Mouse (Mus musculus): ENCODE measurements around the gene Ttc29. TPM values are rescaled to one million over a fixed set of nuclear protein-coding genes. Genes with fewer than 3 reads are reported as not detected.

The Ttc29 gene
- polyA plus RNA-seq, 1 experiment from 2014 or later: 1.2 TPM

- ATAC-seq (ENCODE audit: low FRiP score): peak; percentile 24; the same call in 1 of the 2 replicates
Observed at GRCm38 (mm10) chr8:78427769-78428130, 214.7 kb downstream of the Ttc29 start.

GRCm38 (mm10) chr8:78428148-78428547, 215.1 kb downstream of the Ttc29 start:
- Histone ChIP-seq H3K27ac (peak overlapping the region; percentile 70), H3K4me1 (peaks cover 17% of the 10 kb centered on the region), H3K9ac (no peak overlapping the region), H3K9me3 (replicated peaks) (no peaks in the 10 kb centered on the region), H3K27me3 (peaks cover 83% of the 10 kb centered on the region), H3K36me3 (no peaks in the 10 kb centered on the region), H3K4me2 (replicated peaks) (peak overlapping the region; percentile 48; the same call in 1 of the 2 replicates), H3K4me3 (no peak overlapping the region)
- ATAC-seq (ENCODE audit: low FRiP score): peak; percentile 29; the same call in 1 of the 2 replicates
- WGBS: 3% methylated on average over 11 of the region's 11 CpGs

More at GRCm38 (mm10) chr8:78427769-78428130, 214.7 kb downstream of the Ttc29 start:
- peak overlapping the region; percentile 48 for H3K4me2 ChIP-seq (replicated peaks)
- peaks cover 17% of the 10 kb centered on the region for H3K4me1 ChIP-seq
- peak overlapping the region; percentile 79 for H3K27ac ChIP-seq
- H3K9ac ChIP-seq: 0 out of 2 replicates have a peak overlapping the region, but pooled peaks have one; percentile 14
- WGBS: under 1% methylated on average over 8 of the region's 8 CpGs
- no peaks in the 10 kb centered on the region for H3K9me3 ChIP-seq (replicated peaks)
- peak overlapping the region; percentile 23; the same call in 1 of the 2 replicates for H3K4me3 ChIP-seq
- H3K36me3 ChIP-seq: no peaks in the 10 kb centered on the region
- H3K27me3 ChIP-seq: peaks cover 86% of the 10 kb centered on the region

GRCm38 (mm10) chr8:78431356-78431755, 218.3 kb downstream of the Ttc29 start:
- peaks cover 29% of the 10 kb centered on the region for H3K4me1 ChIP-seq
- H3K27me3 ChIP-seq: peaks cover 79% of the 10 kb centered on the region
- no peaks in the 10 kb centered on the region for H3K36me3 ChIP-seq
- H3K4me2 ChIP-seq (replicated peaks): no peak overlapping the region
- ATAC-seq (ENCODE audit: low FRiP score): no peak
- no peak overlapping the region for H3K9ac ChIP-seq
- WGBS: 3% methylated on average over 4 of the region's 4 CpGs
- H3K27ac ChIP-seq: no peak overlapping the region
- H3K9me3 ChIP-seq (replicated peaks): no peaks in the 10 kb centered on the region
- no peak overlapping the region; the same call in 1 of the 2 replicates for H3K4me3 ChIP-seq

DNA sequence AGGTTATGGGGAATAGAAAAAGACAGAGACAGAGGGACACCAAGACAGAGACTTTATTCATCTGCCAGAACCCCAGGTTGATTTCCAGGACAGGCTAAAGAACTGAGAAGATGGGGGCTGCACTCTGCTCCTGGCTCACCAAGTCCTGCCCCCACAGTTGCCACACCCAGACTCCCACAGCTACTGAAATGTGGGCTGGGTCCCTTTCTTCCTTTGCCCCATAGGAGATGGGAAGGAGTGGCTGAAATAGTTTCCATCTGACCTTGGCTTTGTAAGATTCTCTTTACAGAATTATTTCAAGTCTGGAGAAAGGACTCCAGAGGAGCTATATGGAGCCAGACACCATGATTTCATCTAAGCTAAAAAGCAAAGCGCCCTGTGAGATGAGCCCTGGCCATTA, 219.4 kb downstream of the Ttc29 start:
- WGBS: 16% methylated on average over 1 of the region's 1 CpGs

GRCm38 (mm10) chr8:78433318-78433717, 220.2 kb downstream of the Ttc29 start:
- Histone ChIP-seq H3K27ac (no peak overlapping the region), H3K27me3 (peaks cover 81% of the 10 kb centered on the region), H3K4me2 (replicated peaks) (0 out of 2 replicates have a peak overlapping the region, but pooled peaks have one; percentile 0), H3K4me1 (peaks cover 34% of the 10 kb centered on the region), H3K9me3 (replicated peaks) (no peaks in the 10 kb centered on the region), H3K36me3 (no peaks in the 10 kb centered on the region), H3K9ac (no peak overlapping the region), H3K4me3 (peak overlapping the region; percentile 14)
- WGBS: 10% methylated on average over 5 of the region's 5 CpGs
- no peak for ATAC-seq (ENCODE audit: low FRiP score)

More for the DNA sequence above, 219.4 kb downstream of the Ttc29 start:
- ATAC-seq (ENCODE audit: low FRiP score): no peak
- peaks cover 31% of the 10 kb centered on the region for H3K4me1 ChIP-seq
- H3K27ac ChIP-seq: no peak overlapping the region
- no peak overlapping the region for H3K4me3 ChIP-seq
- no peak overlapping the region; the same call in 1 of the 2 replicates for H3K4me2 ChIP-seq (replicated peaks)
- peaks cover 79% of the 10 kb centered on the region for H3K27me3 ChIP-seq
- no peaks in the 10 kb centered on the region for H3K9me3 ChIP-seq (replicated peaks)
- H3K9ac ChIP-seq: no peak overlapping the region
- no peaks in the 10 kb centered on the region for H3K36me3 ChIP-seq

GRCm38 (mm10) chr8:78434340-78434739, 221.2 kb downstream of the Ttc29 start:
- no peaks in the 10 kb centered on the region for H3K36me3 ChIP-seq

DNA sequence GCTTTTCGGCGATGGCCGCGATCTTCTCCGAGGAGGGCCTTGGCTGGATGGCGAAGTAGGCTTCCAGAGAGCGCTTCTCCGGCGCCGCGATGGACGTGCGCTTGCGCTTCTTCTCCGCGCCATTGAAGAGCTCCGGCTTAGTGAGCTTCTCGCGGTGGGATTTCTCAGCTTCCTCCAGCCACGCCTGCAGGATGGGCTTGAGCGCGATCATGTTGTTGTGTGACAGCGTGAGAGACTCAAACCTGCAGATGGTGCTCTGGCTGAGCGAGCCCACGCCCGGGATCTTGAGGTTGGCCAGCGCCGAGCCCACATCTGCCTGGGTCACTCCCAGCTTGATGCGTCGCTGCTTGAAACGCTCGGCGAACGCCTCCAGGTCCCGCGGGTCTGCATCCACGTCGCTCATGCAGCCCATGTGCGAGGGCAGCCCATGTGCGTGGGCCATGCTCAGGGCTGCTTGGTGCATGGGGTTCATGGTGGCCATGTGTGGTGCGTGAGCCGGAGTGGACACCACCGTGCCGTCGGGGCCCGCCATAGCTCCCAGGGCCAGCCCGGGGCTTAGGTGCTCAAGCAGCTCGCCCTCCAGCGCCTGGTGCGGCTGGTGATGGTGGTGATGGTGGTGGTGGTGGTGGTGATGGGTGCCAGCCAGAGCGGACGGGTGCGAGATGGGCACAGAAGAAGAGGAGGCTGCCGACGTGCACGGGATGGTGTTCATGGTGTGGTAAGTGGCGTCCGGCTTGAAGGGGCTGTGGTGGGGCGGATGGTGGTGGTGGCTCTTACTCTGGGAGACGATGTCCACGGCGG, 221.9 kb downstream of the Ttc29 start:
- Histone ChIP-seq H3K4me2 (replicated peaks) (peak overlapping the region; percentile 80), H3K27ac (peak overlapping the region; percentile 82), H3K4me1 (peaks cover 34% of the 10 kb centered on the region), H3K4me3 (peak overlapping the region; percentile 45), H3K9me3 (replicated peaks) (no peaks in the 10 kb centered on the region), H3K36me3 (no peaks in the 10 kb centered on the region), H3K27me3 (peaks cover 80% of the 10 kb centered on the region), H3K9ac (peak overlapping the region; percentile 41; the same call in 1 of the 2 replicates)
- WGBS: under 1% methylated on average over 62 of the region's 62 CpGs
- ATAC-seq (ENCODE audit: low FRiP score): no peak

More at GRCm38 (mm10) chr8:78434340-78434739, 221.2 kb downstream of the Ttc29 start:
- Histone ChIP-seq H3K4me3 (peak overlapping the region; percentile 45), H3K27ac (no peak overlapping the region; the same call in 1 of the 2 replicates), H3K27me3 (peaks cover 82% of the 10 kb centered on the region), H3K9ac (peak overlapping the region; percentile 41; the same call in 1 of the 2 replicates), H3K4me2 (replicated peaks) (peak overlapping the region; percentile 80), H3K4me1 (peaks cover 34% of the 10 kb centered on the region), H3K9me3 (replicated peaks) (no peaks in the 10 kb centered on the region)
- 2% methylated on average over 8 of the region's 8 CpGs for WGBS
- no peak for ATAC-seq (ENCODE audit: low FRiP score)

GRCm38 (mm10) chr8:78435624-78435960, 222.5 kb downstream of the Ttc29 start:
- Histone ChIP-seq H3K4me1 (peaks cover 34% of the 10 kb centered on the region), H3K27me3 (peaks cover 83% of the 10 kb centered on the region), H3K9me3 (replicated peaks) (no peaks in the 10 kb centered on the region), H3K4me2 (replicated peaks) (peak overlapping the region; percentile 80), H3K9ac (peak overlapping the region; percentile 58), H3K36me3 (no peaks in the 10 kb centered on the region), H3K4me3 (peak overlapping the region; percentile 45), H3K27ac (peak overlapping the region; percentile 82)
- 1% methylated on average over 18 of the region's 18 CpGs for WGBS
- ATAC-seq (ENCODE audit: low FRiP score): no peak

DNA sequence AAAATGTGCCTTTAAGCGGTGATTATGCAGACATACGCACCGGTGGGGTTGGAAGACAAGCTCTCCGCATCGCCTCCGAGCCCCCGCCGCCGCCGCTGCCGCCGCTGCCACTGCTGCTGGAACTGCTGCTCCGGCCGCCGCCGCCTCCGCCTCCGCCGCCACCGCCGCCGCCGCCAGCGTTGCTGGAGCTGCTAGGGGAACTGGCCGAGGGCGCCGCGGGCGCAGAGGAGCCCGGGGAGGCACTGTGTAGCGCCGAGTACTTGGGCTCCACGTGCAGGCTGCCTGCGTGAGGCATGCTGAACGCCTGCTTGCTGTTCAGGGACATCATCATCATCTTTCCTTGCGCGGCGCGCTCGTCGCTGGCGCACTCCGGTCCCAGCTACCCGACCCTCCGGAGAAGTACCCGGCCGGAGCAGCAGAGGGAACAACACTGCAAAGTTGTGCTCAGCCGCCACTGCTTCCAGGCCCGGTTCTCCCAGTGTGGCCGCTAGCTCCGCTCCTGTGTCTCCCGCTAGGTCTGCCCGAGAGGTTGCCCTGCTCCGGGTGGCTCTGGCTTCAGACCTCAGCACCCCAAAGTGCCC, 223.1 kb downstream of the Ttc29 start, which contains the start of gene Pou4f2:
Gene Pou4f2 (minus strand): TSS at position 575 of the 581 bp plus-strand sequence.
- H3K9me3 ChIP-seq (replicated peaks): no peaks in the 10 kb centered on the region
- H3K36me3 ChIP-seq: no peaks in the 10 kb centered on the region
- ATAC-seq (ENCODE audit: low FRiP score): peak; percentile 59
- WGBS: under 1% methylated on average over 50 of the region's 54 CpGs
- peak within 1 kb of the TSS; percentile 82 for H3K27ac ChIP-seq
- peak within 1 kb of the TSS; percentile 45 for H3K4me3 ChIP-seq
- H3K4me1 ChIP-seq: peaks cover 34% of the 10 kb centered on the region
- H3K4me2 ChIP-seq (replicated peaks): peak within 1 kb of the TSS; percentile 80
- peaks cover 88% of the 10 kb centered on the region for H3K27me3 ChIP-seq
- H3K9ac ChIP-seq: peak within 1 kb of the TSS; percentile 58

GRCm38 (mm10) chr8:78436661-78437060, 223.6 kb downstream of the Ttc29 start:
- Histone ChIP-seq H3K4me1 (peaks cover 34% of the 10 kb centered on the region), H3K4me2 (replicated peaks) (peak overlapping the region; percentile 80), H3K27ac (peak overlapping the region; percentile 82), H3K4me3 (peak overlapping the region; percentile 45), H3K9me3 (replicated peaks) (no peaks in the 10 kb centered on the region), H3K27me3 (peaks cover 89% of the 10 kb centered on the region), H3K36me3 (no peaks in the 10 kb centered on the region), H3K9ac (peak overlapping the region; percentile 58)
- 2% methylated on average over 21 of the region's 25 CpGs for WGBS
- peak; percentile 28 for ATAC-seq (ENCODE audit: low FRiP score)

DNA sequence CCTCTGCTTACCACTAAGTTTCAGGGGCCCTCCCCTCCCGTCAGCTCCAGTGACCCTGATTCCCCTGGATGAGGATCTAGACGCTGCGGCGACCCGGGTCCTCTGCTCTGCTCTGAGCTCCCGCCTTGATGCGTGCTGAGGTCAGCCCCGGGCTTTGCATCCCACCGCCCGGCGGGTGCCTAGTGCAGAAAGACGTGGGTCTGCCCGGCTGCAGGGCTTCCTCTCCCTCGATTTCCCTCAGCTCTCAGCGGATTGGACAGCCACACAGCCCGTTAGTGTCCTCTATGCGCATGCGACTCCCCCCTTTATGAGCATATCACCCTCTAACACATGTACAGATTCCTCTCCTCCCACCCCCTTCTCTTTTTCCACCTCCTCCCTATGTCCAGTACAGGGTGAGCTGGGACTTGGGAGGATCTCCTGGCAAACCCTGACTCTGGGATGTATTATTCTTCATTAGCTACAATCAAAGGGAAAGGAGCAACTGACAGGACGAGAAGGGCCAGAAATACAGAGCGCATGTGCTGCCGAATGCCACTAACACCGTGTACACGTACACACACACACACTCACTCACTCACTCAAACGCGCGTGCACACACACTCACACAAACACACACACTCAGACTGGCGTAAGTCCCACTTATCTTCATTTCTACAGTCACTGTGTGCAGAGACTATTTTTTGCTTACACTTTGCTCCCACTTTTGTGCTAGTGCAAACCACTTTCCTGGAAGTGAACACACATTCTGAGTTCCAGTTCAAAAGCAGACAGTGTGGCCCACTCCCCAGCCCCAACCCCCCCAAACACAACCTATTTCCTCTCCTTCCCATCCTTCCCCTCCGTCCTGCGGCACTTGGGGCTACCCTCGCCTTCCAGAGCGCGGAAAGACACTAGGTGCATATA, 224.3 kb downstream of the Ttc29 start:
- WGBS: 3% methylated on average over 32 of the region's 32 CpGs
- Histone ChIP-seq H3K9ac (0 out of 2 replicates have a peak overlapping the region, but pooled peaks have one; percentile 2), H3K9me3 (replicated peaks) (no peaks in the 10 kb centered on the region), H3K27ac (peak overlapping the region; percentile 52; the same call in 1 of the 2 replicates), H3K4me2 (replicated peaks) (peak overlapping the region; percentile 80), H3K4me1 (peaks cover 34% of the 10 kb centered on the region), H3K4me3 (peak overlapping the region; percentile 45), H3K36me3 (no peaks in the 10 kb centered on the region), H3K27me3 (peaks cover 88% of the 10 kb centered on the region)
- ATAC-seq (ENCODE audit: low FRiP score): peak; percentile 62

Data from hindbrain, embryonic 12.5 days (tissue).